Mouse (Mus musculus) heart, postnatal 0 days (tissue): ENCODE measurements around the gene F2rl2.

Source experiments
- CTCF ChIP-seq: IDR thresholded peaks from 2 replicates; pipeline ENCODE4 v1.5.1; 2016; ENCODE audit warnings: antibody characterized with exemption, control low read depth, low read depth
- EP300 ChIP-seq: IDR thresholded peaks from 2 replicates; pipeline ENCODE4 v1.6.1; 2016; ENCODE audit warnings: antibody characterized with exemption, low read depth

DNA sequence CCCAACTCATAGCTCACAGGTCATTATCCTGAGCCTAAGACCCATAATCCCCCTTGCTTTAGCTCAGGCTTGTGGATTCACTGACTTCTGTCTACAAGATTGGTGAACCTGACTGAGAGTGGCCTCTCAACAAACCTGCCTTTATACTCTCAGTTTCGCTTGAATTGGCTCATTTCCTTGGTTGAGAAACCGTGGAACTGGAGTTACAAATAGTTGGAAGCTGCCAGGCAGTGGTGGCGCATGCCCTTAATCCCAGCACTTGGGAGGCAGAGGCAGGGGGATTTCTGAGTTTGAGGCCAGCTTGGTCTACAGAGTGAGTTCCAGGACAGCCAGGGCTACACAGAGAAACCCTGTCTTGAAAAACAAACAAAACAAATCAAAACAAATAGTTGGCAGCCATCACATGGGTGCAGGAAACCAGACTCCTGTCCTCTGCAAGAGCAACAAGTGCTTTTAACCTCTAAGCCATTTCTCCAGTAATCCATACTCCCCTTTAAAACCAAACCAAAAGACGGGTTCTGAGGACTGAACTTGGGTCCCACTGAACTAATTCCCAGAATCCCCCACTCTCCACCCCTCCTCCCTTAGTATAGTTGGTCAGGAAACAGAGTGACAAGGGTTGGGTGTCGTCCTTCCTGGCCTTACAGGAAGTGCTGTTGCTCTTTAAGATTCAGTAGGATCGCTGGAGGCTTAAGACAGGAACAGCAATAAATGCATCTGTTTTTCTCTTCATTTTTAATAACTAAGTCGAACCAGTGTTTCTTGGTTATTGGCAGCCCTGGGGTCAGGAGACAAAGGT, 44.6 kb upstream of the F2rl2 start:
- TF ChIP-seq CTCF, result no peak
- TF ChIP-seq EP300, result no peak
